Mouse (Mus musculus): ENCODE data around the gene Fam219a.
A peak's percentile ranks its signal among the peaks of the same experiment; 100 is the strongest.

Fam219a gene

DNA sequence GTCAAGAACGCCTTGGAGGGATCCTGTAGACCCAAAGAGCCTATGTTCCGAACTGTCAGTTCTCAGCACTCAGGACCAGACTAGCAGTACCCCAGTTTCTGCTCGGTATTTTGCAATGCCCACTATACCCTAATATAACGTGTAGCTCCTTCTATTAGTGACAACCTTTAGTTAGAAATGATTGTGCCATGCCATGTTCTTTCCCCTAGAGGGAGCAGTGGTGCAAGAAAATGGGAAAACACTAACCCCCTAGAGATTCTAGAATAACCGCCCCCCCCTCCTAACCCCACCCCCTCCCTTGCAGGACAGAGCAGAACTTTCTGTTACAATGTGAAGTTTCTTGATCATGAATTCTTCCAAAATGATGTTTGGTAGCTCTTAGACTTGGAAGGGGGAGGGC lies 65.0 kb downstream of the Fam219a start:
- no peak for DNase-seq

DNA sequence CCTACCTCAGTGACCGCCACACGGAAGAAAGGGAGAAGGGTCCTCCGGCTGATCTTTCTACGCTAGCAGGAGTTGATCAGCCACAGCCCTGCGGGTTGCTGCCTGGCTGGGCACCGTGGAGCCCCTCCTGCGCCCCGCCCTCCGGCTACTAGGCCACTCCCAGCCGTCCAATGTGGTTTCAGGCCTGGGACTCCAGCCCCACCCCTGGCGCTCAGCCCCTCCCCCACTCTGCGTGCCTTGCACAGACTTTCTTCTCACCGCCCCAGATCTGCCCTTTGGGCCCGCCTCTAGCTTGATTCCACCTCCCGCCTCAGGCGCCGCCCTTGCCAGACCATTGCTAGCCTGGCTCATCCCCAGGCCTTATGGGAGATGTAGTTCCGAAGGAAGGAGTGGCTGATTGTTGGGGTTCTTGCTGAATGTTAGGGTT lies 66.3 kb downstream of the Fam219a start, which contains the start of gene AI464131:
AI464131 (minus strand) TSS at position 91 of the 427 bp plus-strand sequence.
- peak; percentile 100 for DNase-seq

DNA sequence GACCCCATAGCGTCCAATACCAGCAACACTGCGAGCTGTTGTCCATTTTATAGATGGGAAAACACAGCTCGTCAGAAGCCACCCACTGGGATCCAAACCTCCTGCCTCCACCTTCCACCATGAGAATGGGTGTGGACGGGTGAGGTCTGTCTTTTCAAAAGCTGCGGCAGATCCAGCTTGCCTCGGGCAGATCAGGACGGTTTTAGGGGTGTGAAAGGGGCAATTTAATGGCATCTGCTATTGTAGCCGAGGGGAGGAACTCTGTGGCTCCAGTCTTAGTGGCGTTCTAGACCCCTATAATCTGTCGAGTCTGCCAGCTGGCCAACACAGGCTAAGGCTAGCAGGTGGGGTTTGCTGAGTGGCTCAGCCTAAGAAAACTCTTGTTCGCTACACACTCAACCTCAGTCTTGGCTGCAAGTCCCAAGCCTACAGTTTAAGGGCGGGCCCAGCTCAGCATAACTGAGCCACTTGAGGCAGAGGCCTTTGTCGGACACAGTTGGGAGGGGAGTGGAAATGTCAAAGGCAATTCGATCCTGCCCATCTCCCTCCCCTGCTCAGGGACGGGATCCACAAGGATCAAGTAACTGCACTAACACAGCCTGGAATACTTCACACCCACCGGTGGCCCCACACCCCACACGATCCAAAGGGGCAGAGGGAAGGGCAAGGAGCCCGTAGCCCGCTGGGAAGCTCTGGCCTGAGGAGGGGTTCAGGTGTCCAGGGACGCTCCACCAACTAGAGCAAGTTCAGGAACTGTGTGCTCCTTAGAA lies 67.0 kb downstream of the Fam219a start:
- no peak for DNase-seq

DNA sequence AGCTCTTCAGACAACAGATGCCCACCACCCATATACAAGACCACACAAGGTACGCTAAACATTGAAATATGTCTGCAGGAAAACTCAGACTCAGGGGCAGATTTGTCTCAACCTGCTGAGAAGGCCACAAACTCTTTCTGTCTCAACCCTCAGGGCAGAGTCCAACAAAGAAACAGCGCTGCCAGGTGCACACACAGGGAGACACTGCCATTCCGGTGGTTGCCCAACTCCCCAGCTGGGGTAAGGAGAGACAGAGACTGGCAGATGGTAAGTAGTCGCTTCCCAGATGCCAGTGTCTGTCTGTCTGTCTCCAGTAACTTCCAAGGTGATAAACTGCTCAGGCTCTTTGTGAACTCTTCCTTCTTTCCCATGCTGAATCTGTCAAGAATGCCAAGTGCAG lies 68.6 kb downstream of the Fam219a start:
- no peak for DNase-seq

DNA sequence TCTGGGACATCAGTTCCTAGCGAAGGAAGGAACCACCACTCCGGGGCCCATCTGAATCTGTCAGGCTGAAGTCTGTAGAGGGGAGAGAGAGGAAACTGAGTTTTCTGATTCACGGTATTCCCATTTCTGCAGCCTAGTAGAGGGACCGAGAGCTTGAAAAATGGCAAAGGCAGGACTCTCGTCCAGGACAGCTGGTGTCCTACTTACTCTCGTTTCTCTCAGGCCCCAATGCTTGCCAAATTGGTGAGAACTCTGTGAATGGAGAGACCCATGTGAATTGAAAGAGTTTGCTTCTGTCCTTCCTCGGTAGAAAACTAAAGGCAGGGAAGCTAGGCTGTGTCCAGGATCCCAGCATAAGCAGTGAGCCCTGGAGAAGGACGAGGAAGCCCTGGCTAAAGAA lies 69.7 kb downstream of the Fam219a start:
- DNase-seq: no peak

DNA sequence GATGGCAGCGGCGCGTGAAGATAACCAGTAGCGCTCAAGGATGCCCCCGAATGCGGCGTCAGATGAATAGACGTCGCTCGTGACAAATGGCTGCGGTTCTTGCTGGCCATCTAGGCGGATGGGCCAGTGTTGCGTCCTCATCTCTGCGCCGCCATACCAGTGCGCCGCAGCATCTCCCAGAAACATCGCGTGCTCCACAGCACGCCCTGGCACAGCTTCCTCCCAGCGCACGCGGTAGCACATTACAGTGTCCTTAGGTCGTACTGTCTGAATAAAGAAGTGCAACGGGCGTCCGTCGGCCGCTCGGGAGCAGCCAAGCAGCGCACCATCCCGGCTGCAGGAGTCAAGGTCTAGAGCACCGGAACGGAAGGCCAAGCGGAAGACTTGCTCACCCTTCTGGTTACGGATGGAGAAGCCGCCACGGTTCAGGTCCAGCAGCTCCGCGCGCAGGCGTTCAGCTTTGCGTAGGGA lies 70.4 kb downstream of the Fam219a start:
- peak; percentile 57 to 74 for DNase-seq

DNA sequence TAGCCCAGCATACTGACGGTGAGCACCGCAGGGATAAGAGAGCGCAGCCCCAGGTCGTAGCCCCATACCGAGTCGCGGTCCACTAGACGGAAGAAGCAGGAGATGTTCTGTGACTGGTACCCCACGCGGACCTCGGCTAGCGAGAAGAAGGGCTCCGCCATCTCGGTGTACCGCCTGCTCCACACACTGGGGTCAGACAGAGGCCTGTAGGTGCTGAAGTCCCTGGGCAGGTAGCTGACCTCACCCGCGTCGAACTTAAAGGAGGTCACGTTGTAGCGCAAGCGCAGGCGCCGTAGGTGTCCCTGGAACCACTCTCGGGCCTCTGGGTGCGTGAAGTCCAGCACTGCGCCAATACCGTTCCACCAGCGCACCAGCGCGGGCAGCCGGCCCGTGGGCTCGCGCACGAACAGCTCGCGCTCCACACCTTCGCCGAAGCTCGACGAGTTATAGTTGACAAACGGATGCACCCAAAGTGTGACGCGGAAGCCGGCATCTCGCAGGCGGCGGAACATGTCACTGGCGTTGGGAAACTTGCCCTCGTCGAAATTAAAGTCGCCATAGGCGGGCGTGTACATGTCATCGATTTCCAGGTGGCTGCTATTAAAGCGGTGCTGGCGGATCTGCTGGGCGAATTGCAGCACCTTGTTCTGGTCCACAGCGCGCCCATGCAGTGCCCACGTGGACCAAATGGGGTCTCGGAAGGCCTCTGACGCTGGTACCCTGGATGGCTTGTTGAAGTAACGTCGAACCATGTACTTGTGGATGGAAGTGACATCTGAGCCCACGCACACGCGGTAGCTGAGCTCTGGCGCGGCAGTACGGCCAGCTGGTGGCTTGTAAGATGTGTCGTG lies 71.1 kb downstream of the Fam219a start:
- DNase-seq: no peak

DNA sequence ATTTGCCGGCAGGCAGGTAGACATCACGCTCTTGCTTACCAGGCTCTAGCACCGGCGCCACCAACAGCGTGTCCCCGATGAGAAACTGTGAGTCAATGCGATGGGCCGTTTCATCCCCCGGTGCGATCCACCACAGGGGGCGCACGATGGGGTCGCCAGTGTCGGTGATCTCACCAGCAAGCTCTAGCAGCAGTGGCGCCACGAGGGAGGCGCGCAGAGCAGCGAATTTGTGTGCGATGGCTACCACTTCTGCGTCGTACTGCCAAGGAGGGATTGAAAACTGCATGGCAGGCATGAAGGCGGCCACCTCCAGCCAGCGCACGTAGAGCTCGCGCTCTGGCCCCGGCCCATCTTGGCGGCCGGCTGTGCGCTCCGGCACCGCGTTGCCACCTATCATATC lies 71.8 kb downstream of the Fam219a start:
- peak; percentile 70 to 71 for DNase-seq

DNA sequence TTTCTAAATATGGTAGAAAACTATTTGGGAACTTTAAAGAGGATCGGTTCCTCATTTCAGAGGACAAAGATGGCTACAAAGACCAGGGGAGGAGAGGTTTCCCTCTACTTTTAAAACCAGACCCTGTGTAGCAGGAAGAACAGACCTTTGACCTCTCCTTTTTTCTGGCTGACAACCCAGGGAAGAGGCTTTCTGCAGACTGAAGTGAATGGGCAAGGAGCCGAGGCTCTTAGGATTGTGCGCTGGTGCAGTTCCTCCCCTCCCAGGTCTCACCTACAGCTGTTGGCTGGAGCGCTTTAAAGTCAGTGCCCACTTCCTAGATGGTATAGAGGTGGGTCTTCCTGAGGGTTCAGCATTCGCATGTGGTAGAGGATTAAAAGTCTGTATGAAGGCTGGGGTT lies 72.3 kb downstream of the Fam219a start:
- no peak for DNase-seq

DNA sequence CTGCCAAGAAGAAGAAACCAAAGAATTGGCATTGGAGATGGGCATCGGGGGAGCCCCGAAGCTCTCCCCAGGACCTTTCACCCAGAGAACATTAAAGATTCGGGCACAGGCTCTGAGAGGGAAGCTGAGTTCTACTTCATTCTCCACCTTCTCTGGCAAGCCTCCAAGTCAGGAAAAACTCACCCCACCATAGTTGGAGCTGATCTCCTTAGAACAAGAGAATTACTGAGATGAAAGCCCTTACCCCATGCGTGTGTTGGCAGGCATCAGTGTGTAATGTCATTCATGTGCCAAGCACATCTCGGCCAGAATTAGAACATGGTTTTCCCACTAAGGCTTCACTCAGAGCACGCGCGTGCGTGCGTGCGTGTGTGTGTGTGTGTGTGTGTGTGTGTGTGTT lies 73.5 kb downstream of the Fam219a start:
- no peak for DNase-seq

DNA sequence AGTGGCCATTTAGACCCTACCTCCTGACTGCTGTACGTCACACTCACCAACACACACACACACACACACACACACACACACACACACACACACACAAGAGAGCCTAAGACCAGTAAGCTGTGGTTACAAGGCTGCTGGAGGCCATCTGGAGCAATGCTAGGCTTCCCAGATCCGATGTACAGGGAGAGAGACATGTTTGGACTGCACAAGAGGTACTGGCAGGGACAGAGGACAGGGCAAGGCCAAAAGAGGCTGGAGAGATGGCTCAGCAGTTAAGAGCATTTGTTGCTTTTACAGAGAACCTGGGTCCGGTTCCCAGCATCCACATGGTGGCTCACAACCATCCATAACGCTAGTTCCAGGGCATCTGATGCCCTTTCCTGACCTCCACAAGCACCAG lies 74.3 kb downstream of the Fam219a start:
- DNase-seq: no peak

DNA sequence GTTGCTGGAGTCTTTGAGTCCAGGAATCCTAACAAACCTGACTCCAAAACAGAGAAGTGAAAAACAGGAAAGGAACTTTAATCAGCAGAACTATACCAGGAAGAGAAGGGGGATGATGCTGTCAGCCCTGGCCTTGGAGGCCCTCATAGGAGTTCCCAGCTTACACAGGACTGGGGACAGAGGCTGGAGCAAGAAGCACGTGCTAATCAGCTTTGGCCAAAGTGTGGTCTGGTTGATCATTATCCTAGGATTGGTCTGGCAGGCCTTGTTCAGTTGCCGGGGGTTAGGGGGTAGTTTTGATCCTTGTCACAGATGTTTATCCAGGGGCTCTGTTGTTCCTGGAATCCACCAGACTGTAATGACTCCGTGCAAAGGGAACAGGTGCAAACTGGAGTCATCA lies 75.0 kb downstream of the Fam219a start:
- peak in 1 of 2 experiments; percentile 40 for DNase-seq

DNA sequence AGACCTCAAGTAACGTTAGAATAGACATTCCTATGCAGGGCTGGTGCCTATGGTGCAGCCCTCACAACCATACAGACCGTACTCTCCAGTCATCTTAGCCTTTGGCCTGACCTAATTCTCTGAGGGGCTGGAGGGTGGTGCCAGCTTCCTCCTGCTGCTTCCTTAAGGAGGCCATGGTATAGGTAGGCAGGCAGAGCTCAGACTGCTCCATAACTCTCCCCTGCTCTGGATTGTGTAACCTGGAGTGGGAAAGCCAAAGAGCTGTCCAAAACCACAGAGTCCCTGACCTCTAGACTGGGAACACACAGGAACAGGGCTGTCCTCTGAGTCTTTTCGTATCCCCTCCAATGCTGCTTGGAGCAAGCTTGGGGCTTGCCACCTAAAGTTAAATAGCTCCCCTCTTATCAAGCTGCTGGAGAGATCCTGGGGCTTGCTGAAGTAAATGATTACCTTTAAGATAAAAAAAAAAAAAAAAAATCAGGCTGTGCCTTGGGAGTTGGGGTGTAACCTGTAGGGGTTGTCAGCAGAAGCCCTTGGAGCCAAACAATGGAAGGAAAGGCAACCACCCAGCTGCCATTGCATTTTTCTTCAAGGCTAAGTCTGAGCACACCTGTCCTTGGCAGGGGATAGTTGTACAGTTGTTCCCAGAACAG lies 75.7 kb downstream of the Fam219a start:
- DNase-seq: no peak

DNA sequence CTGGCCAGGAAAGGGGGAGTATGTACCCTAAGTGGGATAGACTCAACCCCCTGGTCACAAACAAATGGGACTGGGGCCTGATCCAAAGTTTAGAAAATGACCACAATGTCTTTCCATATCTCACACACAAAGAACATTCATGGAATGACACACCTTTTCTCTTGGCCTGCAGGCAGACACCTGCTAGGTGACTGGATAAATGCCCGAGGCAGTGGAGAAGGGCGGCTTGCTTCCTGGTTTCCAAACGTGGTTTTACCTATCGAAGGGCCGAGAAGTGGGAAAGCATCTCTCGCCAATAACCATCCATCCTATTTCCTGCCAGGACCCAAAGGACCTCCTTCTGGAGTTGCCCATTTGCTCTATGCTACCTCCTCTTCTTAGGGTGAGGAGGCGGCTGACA lies 76.4 kb downstream of the Fam219a start:
- no peak for DNase-seq

DNA sequence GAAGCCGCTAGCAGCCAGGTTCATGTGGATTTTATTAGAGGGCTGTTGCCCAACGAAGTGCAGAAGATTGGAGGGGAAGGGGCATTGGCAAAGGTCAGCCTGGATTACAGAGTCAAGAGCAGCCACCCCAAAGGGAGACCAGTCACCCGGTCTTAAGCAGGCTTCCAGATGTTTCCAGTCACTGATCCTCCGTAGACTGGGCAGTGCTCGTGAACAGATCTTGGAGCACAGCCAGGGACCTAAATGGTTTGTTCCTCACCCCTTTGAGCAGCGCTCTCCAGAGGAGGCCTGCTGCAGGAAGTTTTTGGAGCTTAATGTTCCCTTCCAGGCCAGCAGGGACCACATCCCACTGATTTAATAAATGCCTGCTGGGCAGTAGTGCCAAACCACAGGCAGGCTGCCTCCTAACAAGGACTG lies 87.7 kb downstream of the Fam219a start:
- peak; percentile 73 to 80 for DNase-seq

DNA sequence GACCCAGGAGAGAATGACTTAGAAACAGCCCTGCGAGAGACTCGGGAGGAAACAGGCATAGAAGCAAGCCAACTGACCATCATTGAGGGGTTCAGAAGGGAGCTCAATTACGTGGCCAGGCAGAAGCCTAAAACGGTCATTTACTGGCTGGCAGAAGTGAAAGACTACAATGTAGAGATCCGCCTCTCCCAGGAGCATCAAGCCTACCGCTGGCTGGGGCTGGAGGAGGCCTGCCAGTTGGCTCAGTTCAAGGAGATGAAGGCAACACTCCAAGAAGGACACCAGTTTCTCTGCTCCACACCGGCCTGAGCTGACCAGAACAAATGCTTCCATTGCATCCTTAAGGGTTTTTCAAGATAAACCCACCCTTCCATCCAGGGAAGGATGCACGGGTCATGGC lies 89.1 kb downstream of the Fam219a start:
- DNase-seq: no peak

DNA sequence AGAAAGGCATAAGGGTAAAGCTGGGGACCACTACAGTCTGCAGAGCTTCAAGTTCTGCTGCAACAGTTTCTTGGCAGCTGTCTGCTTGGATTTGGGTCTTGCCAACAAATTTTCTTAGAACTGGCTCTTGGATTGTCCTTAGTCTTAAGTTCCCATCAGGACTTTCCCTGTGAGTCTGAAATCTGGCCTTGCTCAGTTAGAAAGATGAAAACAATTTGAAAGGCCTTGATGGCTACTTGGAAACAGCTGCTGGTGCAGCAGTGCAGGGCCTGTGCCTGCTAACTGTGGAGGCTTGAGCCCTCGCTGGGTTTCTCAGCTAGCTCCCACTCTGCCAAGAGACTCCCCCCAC lies 89.9 kb downstream of the Fam219a start:
- DNase-seq: peak; percentile 51 to 58

DNA sequence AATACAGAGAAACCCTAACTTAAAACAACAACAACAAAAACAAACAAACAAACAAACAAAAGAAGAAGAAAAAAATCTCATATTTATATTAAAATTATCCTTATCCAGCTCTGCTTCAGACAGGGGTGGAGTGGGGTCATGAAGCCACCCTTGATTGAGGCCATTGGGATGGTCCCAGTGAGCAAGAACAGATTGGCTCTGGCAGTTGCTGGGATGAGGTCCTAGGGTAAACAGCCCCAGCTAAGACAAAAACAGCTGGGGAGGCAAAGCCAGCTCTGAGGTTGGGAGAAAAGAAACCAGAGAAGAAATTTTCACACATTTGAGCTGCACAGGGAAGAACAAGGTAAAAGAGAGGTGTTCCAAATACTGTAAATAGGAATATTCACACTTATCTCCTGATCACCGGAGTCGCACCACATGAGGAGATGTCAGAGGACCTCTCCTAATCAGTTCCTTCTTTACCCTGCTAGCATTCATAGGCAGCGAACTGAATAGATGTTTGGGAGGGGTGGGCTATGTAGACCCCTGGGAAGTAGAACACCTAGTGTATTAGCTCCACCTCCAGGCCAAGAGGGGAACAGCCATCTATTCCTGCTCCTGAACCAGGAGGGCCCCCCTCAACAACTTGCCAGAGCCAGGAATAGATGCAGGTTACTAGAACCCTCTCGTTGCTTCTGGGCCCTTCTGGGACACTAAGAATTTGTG lies 90.4 kb downstream of the Fam219a start:
- no peak for DNase-seq

DNA sequence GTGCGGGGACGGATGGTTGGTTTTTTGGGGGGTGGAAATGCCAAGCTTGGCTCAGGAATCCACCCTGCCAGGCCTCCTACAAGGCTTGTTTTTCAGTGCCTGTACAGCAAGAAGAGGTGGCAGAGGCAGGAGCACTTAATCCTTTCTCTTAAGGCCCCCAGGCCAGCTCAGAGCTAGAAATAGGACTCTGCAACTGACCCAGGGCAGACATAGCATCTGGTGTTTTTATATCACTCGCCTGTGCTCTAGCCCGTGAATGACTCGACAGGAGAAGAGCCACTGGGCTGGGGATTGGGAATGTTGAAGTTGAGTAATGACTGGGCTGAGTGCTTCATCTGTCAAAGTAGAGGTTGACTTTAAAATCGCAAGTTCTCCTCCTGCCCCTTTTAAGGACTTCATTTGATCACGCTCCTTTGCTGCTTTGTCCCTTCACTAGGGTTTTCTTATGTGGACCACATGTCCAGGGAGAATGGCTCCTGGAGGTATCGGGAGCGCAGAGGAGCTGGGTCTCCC lies 91.6 kb downstream of the Fam219a start:
- DNase-seq: no peak

DNA sequence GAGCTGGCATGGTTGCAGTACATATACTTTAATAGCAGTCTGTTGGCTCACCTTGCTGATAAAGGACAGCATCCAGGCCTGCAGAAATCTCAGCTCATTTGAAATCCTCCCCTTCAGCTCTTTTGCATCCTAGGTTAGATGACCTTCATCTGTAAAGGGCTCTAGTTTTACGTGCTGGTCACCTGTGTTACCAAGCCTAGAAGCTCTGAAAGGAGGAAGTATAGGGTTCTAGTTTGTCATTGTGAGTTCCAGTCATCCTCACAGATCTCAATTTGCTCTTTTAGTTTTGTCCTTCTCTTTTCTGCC lies 98.0 kb downstream of the Fam219a start:
- no peak for DNase-seq

DNA sequence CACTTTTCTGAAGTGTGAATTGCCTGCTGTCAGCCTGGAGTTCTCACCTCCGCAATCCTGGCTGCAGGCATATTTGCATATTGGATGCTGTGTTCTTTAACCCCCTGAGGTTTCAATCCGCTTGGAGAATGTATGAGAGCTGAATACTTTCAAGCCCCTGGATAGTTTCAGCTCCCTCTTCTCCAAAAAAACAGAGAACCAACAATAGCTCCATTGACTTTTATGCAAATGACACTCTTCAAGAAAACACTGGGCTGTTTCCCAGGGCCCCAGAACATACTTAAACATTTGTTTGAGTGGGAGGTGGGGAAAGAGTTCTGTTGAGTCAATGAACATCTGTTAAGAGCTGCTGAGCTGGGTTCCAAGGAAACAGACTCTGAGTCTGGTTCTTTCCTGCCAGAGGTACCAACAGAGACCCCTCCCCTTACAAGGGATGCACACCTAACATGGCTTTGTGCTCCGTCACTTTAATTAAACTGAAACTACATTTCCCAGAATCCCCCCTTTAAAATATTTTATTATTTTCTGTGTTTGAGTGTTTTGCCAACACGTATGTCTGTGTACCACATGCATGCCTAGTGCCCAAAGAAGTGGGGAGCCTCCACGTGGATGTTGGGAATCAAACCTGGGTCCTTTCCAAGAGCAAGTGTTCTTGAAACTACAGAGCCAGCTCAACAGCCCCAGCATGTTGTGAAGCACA lies 98.5 kb downstream of the Fam219a start:
- no peak for DNase-seq

DNA sequence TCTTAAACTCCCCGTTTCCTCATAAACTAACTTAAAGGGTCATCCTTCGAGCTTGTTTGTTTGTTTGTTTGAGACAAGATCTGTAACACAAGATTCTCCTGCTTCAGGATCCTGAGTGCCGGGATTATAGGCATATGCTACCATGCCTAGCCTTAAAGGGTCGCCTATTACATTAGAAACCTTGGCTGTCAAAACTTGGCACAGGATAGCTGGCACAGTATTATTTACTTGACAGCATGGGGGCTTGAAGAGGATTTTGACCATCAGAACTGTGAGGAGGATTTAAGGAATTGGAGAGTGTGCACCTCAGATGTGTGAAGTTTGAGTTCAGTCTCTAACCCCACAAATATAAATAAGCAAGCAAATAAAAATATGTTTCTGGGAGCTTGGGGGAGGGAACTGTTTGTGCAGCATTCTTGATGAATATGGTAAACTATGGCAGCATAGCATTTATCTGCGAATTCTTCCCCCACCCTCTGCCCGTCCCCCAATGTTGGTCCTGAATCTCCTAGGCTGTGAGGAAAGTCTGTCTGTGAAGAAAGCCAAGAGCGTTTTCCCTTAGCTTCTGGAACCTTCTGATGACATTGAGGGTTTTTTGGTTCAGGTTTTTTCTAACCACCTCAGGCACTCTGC lies 99.2 kb downstream of the Fam219a start:
- DNase-seq: no peak
